Comparison of ENCODE assay signal across 12 mouse cellular contexts in genomic region chr7:76185005-76185658, GRCm38 (mm10). TPM values are rescaled to one million over a fixed set of nuclear protein-coding genes. Genes with fewer than 3 reads are reported as not detected.
DNase-seq lines count a peak whose midpoint lies in the region; ATAC-seq lines count a peak whose summit lies in the region.
"Had no signal": no experiment of that assay in that cellular context is flagged by ENCODE, and none has a peak within 500 bp of the region (broad histone marks: within the 10 kb centered on the region; RNA-seq: fewer than 3 reads in every experiment).

No protein-coding gene starts in this region.

- H3K27ac ChIP-seq in kidney, embryonic 14.5 days (ENCODE audit: low read depth, low read length) = no peak overlapping the region
- H3K27ac ChIP-seq in forebrain, embryonic 10.5 days = peak overlapping the region; percentile 68; the same call in 1 of the 2 replicates
- peak overlapping the region; percentile 91 for H3K27ac ChIP-seq in neural tube, embryonic 13.5 days (replicated peaks)

- H3K36me3 ChIP-seq in kidney, embryonic 14.5 days (ENCODE audit: control insufficient read depth, insufficient read depth, low read length) = no peaks in the 10 kb centered on the region
- H3K36me3 ChIP-seq in forebrain, embryonic 10.5 days (replicated peaks) = no peaks in the 10 kb centered on the region
- H3K36me3 ChIP-seq in neural tube, embryonic 13.5 days = no peaks in the 10 kb centered on the region

- H3K9ac ChIP-seq in kidney, embryonic 14.5 days (ENCODE audit: low read depth, low read length) = no peak overlapping the region
- H3K9ac ChIP-seq in neural tube, embryonic 13.5 days = 0 out of 2 replicates have a peak overlapping the region, but pooled peaks have one; percentile 31

- H3K27me3 ChIP-seq in kidney, embryonic 14.5 days (ENCODE audit: control insufficient read depth, insufficient read depth, low read length) = no peaks in the 10 kb centered on the region
- peaks cover 10% of the 10 kb centered on the region for H3K27me3 ChIP-seq in forebrain, embryonic 10.5 days (ENCODE audit: poor library complexity, severe bottlenecking)
- H3K27me3 ChIP-seq in neural tube, embryonic 13.5 days = no peaks in the 10 kb centered on the region

- H3K4me2 ChIP-seq in kidney, embryonic 14.5 days (replicated peaks; ENCODE audit: low read depth, low read length) = peak overlapping the region; percentile 17; the same call in 1 of the 2 replicates
- H3K4me2 ChIP-seq in neural tube, embryonic 13.5 days = peak overlapping the region; percentile 42

- H3K4me3 ChIP-seq in kidney, embryonic 14.5 days (ENCODE audit: low read length) = no peak overlapping the region
- peak overlapping the region; percentile 27; the same call in 1 of the 2 replicates for H3K4me3 ChIP-seq in forebrain, embryonic 10.5 days
- H3K4me3 ChIP-seq in neural tube, embryonic 13.5 days = no peak overlapping the region
- H3K4me3 ChIP-seq: erythroblast, embryonic 14.5 days had no signal

- no peaks in the 10 kb centered on the region for H3K9me3 ChIP-seq in kidney, embryonic 14.5 days (ENCODE audit: control insufficient read depth, low read length)
- H3K9me3 ChIP-seq in forebrain, embryonic 10.5 days = no peaks in the 10 kb centered on the region
- no peaks in the 10 kb centered on the region for H3K9me3 ChIP-seq in neural tube, embryonic 13.5 days

- 38% methylated on average over 7 of the region's 7 CpGs for WGBS in kidney, embryonic 14.5 days
- 39% methylated on average over 7 of the region's 7 CpGs for WGBS in forebrain, embryonic 10.5 days
- WGBS in neural tube, embryonic 13.5 days = 19% methylated on average over 7 of the region's 7 CpGs

- H3K4me1 ChIP-seq in kidney, embryonic 14.5 days (ENCODE audit: control insufficient read depth, insufficient read depth, low read length) = no peaks in the 10 kb centered on the region
- H3K4me1 ChIP-seq in forebrain, embryonic 10.5 days = peaks cover 21% of the 10 kb centered on the region
- peaks cover 28% of the 10 kb centered on the region for H3K4me1 ChIP-seq in neural tube, embryonic 13.5 days (replicated peaks)

- ATAC-seq in kidney, embryonic 14.5 days (ENCODE audit: low FRiP score, low TSS enrichment) = peak; percentile 73
- peak; percentile 95 for ATAC-seq in neural tube, embryonic 13.5 days (ENCODE audit: low read depth)
- no peak for ATAC-seq in granulocyte monocyte progenitor cell, adult 5-6 weeks (replicated peaks; ENCODE audit: poor library complexity, severe bottlenecking)
- ATAC-seq: intestine, embryonic 16.5 days had no signal

- DNase-seq in kidney, adult 18-20 months = no peak
- DNase-seq in forebrain, embryonic 10.5 days (ENCODE audit: extremely low spot score, low spot score) = peak; percentile 31
- DNase-seq in induced T-regulatory cell, adult 2 months (ENCODE audit: low read depth) = peak; percentile 1
- no peak for DNase-seq in cerebellum, postnatal 4 days (ENCODE audit: low spot score in 2 of 2)
- DNase-seq in yolk sac, embryonic 10.5 days (ENCODE audit: low spot score) = no peak
- DNase-seq: lung, postnatal 36 days had no signal

RNA-seq across cellular contexts. Expression of gene Agbl1, which starts 44.6 kb away (rescaled TPM):
- 0.07 and 0.08 TPM in 2 replicates for polyA plus RNA-seq in kidney, embryonic 14.5 days (2014; fragmentation: Nextera tagmentation; extraction: Ambion mirVana)
- not detected in 2 replicates for polyA plus RNA-seq in forebrain, embryonic 10.5 days (2016; fragmentation: Nextera tagmentation; extraction: Ambion mirVana)
- 0.07 and 0.18 TPM in 2 replicates for polyA plus RNA-seq in neural tube, embryonic 13.5 days (2015; fragmentation: Nextera tagmentation; extraction: Ambion mirVana)
- total RNA-seq in granulocyte monocyte progenitor cell, adult 5-6 weeks (2014; fragmentation: Nextera tagmentation) = not detected in 2 replicates
- total RNA-seq in granulocyte monocyte progenitor cell, adult 5-6 weeks (2017) = not detected in 2 replicates
- polyA plus RNA-seq: erythroblast, embryonic 14.5 days; intestine, embryonic 16.5 days; stomach, embryonic 14.5 days had no signal

Comparison
In these comparisons a context has a peak if more than half of its experiments do, and no peak if none do; other contexts are left out.
1. DNase-seq: peak in forebrain, embryonic 10.5 days (single experiment) and induced T-regulatory cell, adult 2 months (single experiment); none in kidney, adult 18-20 months (single experiment), cerebellum, postnatal 4 days (0 of 2) and yolk sac, embryonic 10.5 days (single experiment).